Mouse (Mus musculus) forebrain, embryonic 16.5 days (tissue): ENCODE results near the gene Alpl. TPM values are rescaled to one million over a fixed set of nuclear protein-coding genes. Genes with fewer than 3 reads are reported as not detected.

Experiments used
- ATAC-seq: fragments of 200-750 bp; cut with Nextera tagmentation; 2 replicates; pipeline ENCODE4 v1.8.0; 2017; ENCODE audit warnings: mild to moderate bottlenecking, moderate library complexity
- H3K27ac ChIP-seq: fragments of 300-500 bp; sonication (generic); 2 replicates; pipeline ENCODE4 v1.5.1; 2014; ENCODE audit warnings: low read length, control low read depth
- H3K27me3 ChIP-seq: fragments of 300-500 bp; sonication (generic); replicated peaks from 2 replicates; pipeline ENCODE4 v1.6.1; 2014; ENCODE audit warnings: low read length; ENCODE audit not compliant: control insufficient read depth, insufficient read depth
- H3K36me3 ChIP-seq: fragments of 300-500 bp; sonication (generic); 2 replicates; pipeline ENCODE4 v1.6.1; 2014; ENCODE audit not compliant: control insufficient read depth, insufficient read depth
- H3K4me1 ChIP-seq: fragments of 300-500 bp; sonication (generic); replicated peaks from 2 replicates; pipeline ENCODE4 v1.6.1; 2014; ENCODE audit warnings: low read length; ENCODE audit not compliant: control insufficient read depth, insufficient read depth
- H3K4me2 ChIP-seq: fragments of 300-500 bp; sonication (generic); 2 replicates; pipeline ENCODE4 v1.6.1; 2014; ENCODE audit warnings: mild to moderate bottlenecking, low read length, control low read depth
- H3K4me3 ChIP-seq: fragments of 300-500 bp; sonication (generic); replicated peaks from 2 replicates; pipeline ENCODE4 v1.5.1; 2014; ENCODE audit warnings: mild to moderate bottlenecking, low read length, control low read depth
- H3K9ac ChIP-seq: fragments of 300-500 bp; sonication (generic); replicated peaks from 2 replicates; pipeline ENCODE4 v1.6.1; 2014; ENCODE audit warnings: low read depth, low read length, control low read depth
- H3K9me3 ChIP-seq: fragments of 300-500 bp; sonication (generic); 2 replicates; pipeline ENCODE4 v1.6.1; 2016; ENCODE audit warnings: low read length; ENCODE audit not compliant: control insufficient read depth
- WGBS: fragments of 180-500 bp; shearing (Covaris S2); extraction: QIAGEN DNeasy Blood & Tissue Kit; methylation state at CpG from one replicate; pipeline ENCODE4 v1.1.7; 2014; 5-methylcytosine and 5-hydroxymethylcytosine counted together
- polyA plus RNA-seq: library from polyadenylated mRNA; unstranded; fragments of >200 nt; fragmentation: Nextera tagmentation; extraction: Ambion mirVana; gene quantifications from 2 replicates; pipeline ENCODE4 v1.2.1, GENCODE M21; 2015

The Alpl gene
- polyA plus RNA-seq, 1 experiment from 2014 or later, result 7.6 TPM

- no peak overlapping the region for H3K4me2 ChIP-seq
- H3K9ac ChIP-seq, result no peak overlapping the region
- no peaks in the 10 kb centered on the region for H3K36me3 ChIP-seq
- H3K4me3 ChIP-seq, result no peak overlapping the region
- no peak for ATAC-seq
- H3K27me3 ChIP-seq, result no peaks in the 10 kb centered on the region
- H3K4me1 ChIP-seq, result no peaks in the 10 kb centered on the region
- H3K9me3 ChIP-seq, result no peaks in the 10 kb centered on the region
- no peak overlapping the region for H3K27ac ChIP-seq
- WGBS, result 85% methylated on average over 2 of the region's 2 CpGs
These were observed 28.7 kb upstream of the Alpl start for GRCm38 (mm10) chr4:137824881-137825280.

- no peaks in the 10 kb centered on the region for H3K4me1 ChIP-seq
- H3K36me3 ChIP-seq, result no peaks in the 10 kb centered on the region
- H3K27me3 ChIP-seq, result no peaks in the 10 kb centered on the region
- no peak for ATAC-seq
- H3K27ac ChIP-seq, result no peak overlapping the region
- whole genome bisulfite sequencing, result 89% methylated on average over 3 of the region's 3 CpGs
- no peak overlapping the region for H3K9ac ChIP-seq
- H3K9me3 ChIP-seq, result no peaks in the 10 kb centered on the region
- no peak overlapping the region for H3K4me2 ChIP-seq
- H3K4me3 ChIP-seq, result no peak overlapping the region
These were observed 27.4 kb upstream of the Alpl start for GRCm38 (mm10) chr4:137823542-137823941.

- Histone ChIP-seq H3K4me1 (no peaks in the 10 kb centered on the region), H3K27me3 (no peaks in the 10 kb centered on the region), H3K9ac (no peak overlapping the region), H3K4me2 (no peak overlapping the region), H3K9me3 (no peaks in the 10 kb centered on the region), H3K27ac (no peak overlapping the region), H3K4me3 (no peak overlapping the region), H3K36me3 (no peaks in the 10 kb centered on the region)
- no peak for ATAC-seq
- 94% methylated on average over 5 of the region's 5 CpGs for WGBS
These were observed 26.4 kb upstream of the Alpl start for GRCm38 (mm10) chr4:137822537-137822936.

GRCm38 (mm10) chr4:137820721-137821120, 24.5 kb upstream of the Alpl start:
- no peak overlapping the region for H3K4me3 ChIP-seq
- H3K27me3 ChIP-seq, result no peaks in the 10 kb centered on the region
- no peak overlapping the region for H3K9ac ChIP-seq
- H3K4me1 ChIP-seq, result no peaks in the 10 kb centered on the region
- 55% methylated on average over 3 of the region's 3 CpGs for WGBS
- H3K9me3 ChIP-seq, result no peaks in the 10 kb centered on the region
- ATAC-seq, result no peak
- H3K27ac ChIP-seq, result no peak overlapping the region
- H3K36me3 ChIP-seq, result no peaks in the 10 kb centered on the region
- no peak overlapping the region for H3K4me2 ChIP-seq

DNA sequence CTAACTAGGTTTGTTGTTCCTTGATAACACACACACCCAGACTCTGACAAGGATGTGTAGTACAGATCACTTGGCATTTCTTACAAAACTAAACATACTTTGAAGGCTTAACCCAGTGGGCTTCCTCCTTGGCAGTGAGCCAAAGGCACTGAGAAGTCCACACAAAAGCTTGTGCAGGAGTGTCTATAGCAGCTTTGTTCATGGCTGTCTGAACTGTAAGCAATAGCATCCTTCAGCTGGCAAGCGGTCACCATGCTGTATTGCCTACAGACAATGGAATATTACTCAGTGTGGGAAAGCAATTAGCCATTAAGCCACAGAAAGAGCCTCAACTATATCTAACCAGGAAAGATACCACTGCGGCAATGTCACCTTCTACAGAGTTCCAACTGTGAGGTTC, 23.3 kb upstream of the Alpl start:
- Histone ChIP-seq H3K36me3 (no peaks in the 10 kb centered on the region), H3K9me3 (no peaks in the 10 kb centered on the region), H3K4me1 (no peaks in the 10 kb centered on the region), H3K4me2 (no peak overlapping the region), H3K27ac (no peak overlapping the region), H3K4me3 (no peak overlapping the region), H3K27me3 (no peaks in the 10 kb centered on the region), H3K9ac (no peak overlapping the region)
- no peak for ATAC-seq
- 26% methylated on average over 2 of the region's 2 CpGs for WGBS

DNA sequence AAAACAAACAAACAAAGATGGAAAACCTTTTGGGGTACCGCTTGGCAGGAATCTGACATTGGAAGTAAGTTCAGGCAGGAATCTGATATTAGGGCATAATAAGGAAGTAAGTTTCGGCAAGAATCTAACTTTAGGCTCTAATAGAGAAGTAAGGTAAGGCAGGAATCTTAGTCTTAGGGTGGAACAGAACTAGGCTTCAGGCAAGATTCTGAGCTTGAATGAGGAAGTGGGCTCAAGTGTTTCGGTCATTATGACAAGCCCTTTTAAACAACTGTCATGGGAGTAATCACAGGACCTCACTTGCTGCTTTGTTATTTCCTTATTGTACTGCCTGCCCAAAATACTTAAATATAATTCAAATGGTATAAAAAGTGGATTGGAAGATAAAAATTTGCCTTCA, 22.2 kb upstream of the Alpl start:
- H3K4me3 ChIP-seq, result no peak overlapping the region
- no peak overlapping the region for H3K27ac ChIP-seq
- WGBS, result 94% methylated on average over 3 of the region's 3 CpGs
- ATAC-seq, result no peak
- no peaks in the 10 kb centered on the region for H3K9me3 ChIP-seq
- H3K36me3 ChIP-seq, result no peaks in the 10 kb centered on the region
- H3K9ac ChIP-seq, result no peak overlapping the region
- H3K4me1 ChIP-seq, result no peaks in the 10 kb centered on the region; the same call in 1 of the 2 replicates
- no peak overlapping the region for H3K4me2 ChIP-seq
- no peaks in the 10 kb centered on the region for H3K27me3 ChIP-seq

GRCm38 (mm10) chr4:137816216-137816615, 20.0 kb upstream of the Alpl start:
- no peaks in the 10 kb centered on the region for H3K9me3 ChIP-seq
- WGBS, result 80% methylated on average over 7 of the region's 7 CpGs
- no peaks in the 10 kb centered on the region for H3K36me3 ChIP-seq
- H3K4me2 ChIP-seq, result no peak overlapping the region
- no peak for ATAC-seq
- no peak overlapping the region for H3K27ac ChIP-seq
- H3K4me3 ChIP-seq, result no peak overlapping the region
- H3K4me1 ChIP-seq, result peaks cover 4% of the 10 kb centered on the region; the same call in 1 of the 2 replicates
- H3K27me3 ChIP-seq, result no peaks in the 10 kb centered on the region
- H3K9ac ChIP-seq, result no peak overlapping the region

- Histone ChIP-seq H3K27ac (no peak overlapping the region), H3K4me3 (no peak overlapping the region), H3K4me1 (peaks cover 4% of the 10 kb centered on the region; the same call in 1 of the 2 replicates), H3K36me3 (no peaks in the 10 kb centered on the region), H3K9ac (no peak overlapping the region), H3K27me3 (no peaks in the 10 kb centered on the region), H3K4me2 (no peak overlapping the region), H3K9me3 (no peaks in the 10 kb centered on the region)
- 88% methylated on average over 3 of the region's 3 CpGs for WGBS
- ATAC-seq, result no peak
These were observed 19.3 kb upstream of the Alpl start for GRCm38 (mm10) chr4:137815473-137815872.

DNA sequence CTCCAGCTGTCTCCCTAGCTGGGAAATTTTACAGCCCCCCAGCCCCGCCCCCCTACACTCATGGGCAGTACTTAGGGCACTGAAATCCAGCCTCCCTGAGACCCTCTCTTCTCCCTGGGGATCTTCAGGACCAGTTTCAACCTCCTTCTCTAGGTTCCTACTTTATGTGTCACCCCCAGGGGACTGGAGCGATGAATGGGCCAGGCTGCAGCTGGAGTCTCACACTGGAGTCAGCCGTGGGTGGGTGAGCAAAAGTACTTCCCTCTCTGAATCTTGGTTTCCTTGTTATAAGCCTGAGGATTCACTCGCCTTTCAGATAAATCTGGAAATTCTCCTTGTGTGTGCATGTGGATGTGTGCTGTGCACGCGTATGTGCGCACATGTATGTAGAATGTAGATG, 18.0 kb upstream of the Alpl start:
- peaks cover 4% of the 10 kb centered on the region; the same call in 1 of the 2 replicates for H3K4me1 ChIP-seq
- H3K9ac ChIP-seq, result no peak overlapping the region
- H3K27ac ChIP-seq, result no peak overlapping the region
- no peaks in the 10 kb centered on the region for H3K36me3 ChIP-seq
- no peaks in the 10 kb centered on the region for H3K27me3 ChIP-seq
- ATAC-seq, result no peak
- WGBS, result 86% methylated on average over 7 of the region's 7 CpGs
- no peak overlapping the region for H3K4me2 ChIP-seq
- no peaks in the 10 kb centered on the region for H3K9me3 ChIP-seq
- H3K4me3 ChIP-seq, result no peak overlapping the region
